In genomic region chr13:42308368-42309103, GRCm38 (mm10) we compare ENCODE assay signal across 27 mouse cellular contexts. TPM values are rescaled to one million over a fixed set of nuclear protein-coding genes. Genes with fewer than 3 reads are reported as not detected.
DNase-seq lines count a peak whose midpoint lies in the region; ATAC-seq and TF ChIP-seq lines count a peak whose summit lies in the region.
"Had no signal": no experiment of that assay in that cellular context is flagged by ENCODE, and none has a peak within 500 bp of the region (broad histone marks: within the 10 kb centered on the region; RNA-seq: fewer than 3 reads in every experiment).

No protein-coding gene starts in this region.

- TF ChIP-seq CTCF in gastrocnemius, adult 2 months (IDR thresholded peaks at IDR 0.05) = no peak

- WGBS in embryonic facial prominence, embryonic 14.5 days = 65% methylated on average over 16 of the region's 16 CpGs

- peak; percentile 56 for DNase-seq in gastrocnemius, adult 2 months
- DNase-seq in gastrocnemius, postnatal 36 days = no peak
- DNase-seq in lung, postnatal 36 days = peak; percentile 17
- no peak for DNase-seq in lung, adult 18-20 months
- peak; percentile 52 for DNase-seq in embryonic facial prominence, embryonic 14.5 days (ENCODE audit: low spot score)
- DNase-seq in adipocyte (ENCODE audit: low spot score) = no peak
- DNase-seq in retina, embryonic 14.5 days (ENCODE audit: low spot score) = no peak
- DNase-seq: adrenal gland, postnatal 10 days; B cell, adult 2 months; cerebellum, adult 2 months; cerebellum, postnatal 25 days; gastrocnemius, postnatal 14 days; kidney, adult 8-10 months; kidney, postnatal 25 days; liver had no signal

- no peak overlapping the region for H3K4me2 ChIP-seq in embryonic facial prominence, embryonic 14.5 days (ENCODE audit: low read depth, low read length)
- H3K4me2 ChIP-seq: embryonic facial prominence, embryonic 12.5 days; liver, embryonic 15.5 days had no signal

- H3K9me3 ChIP-seq in embryonic facial prominence, embryonic 14.5 days (ENCODE audit: control insufficient read depth, low read length) = no peaks in the 10 kb centered on the region
- H3K9me3 ChIP-seq: embryonic facial prominence, embryonic 12.5 days; G1E; limb, embryonic 10.5 days; liver, embryonic 15.5 days had no signal

- no peaks in the 10 kb centered on the region for H3K36me3 ChIP-seq in embryonic facial prominence, embryonic 14.5 days (ENCODE audit: control insufficient read depth, insufficient read depth, low read length)
- H3K36me3 ChIP-seq: embryonic facial prominence, embryonic 12.5 days; G1E; limb, embryonic 10.5 days; liver, embryonic 15.5 days had no signal

- ATAC-seq in embryonic facial prominence, embryonic 14.5 days (ENCODE audit: low read depth) = no peak; the same call in 1 of the 2 replicates
- ATAC-seq: activated CD4-positive, CD25-positive, alpha-beta regulatory T cell, adult 4 months; forebrain, embryonic 14.5 days; hindbrain, postnatal 0 days; midbrain, embryonic 16.5 days had no signal

- intact Hi-C loops in gastrocnemius, adult 2 months (cut with DNase I) = no loop called here
- intact Hi-C loops in gastrocnemius, postnatal 36 days (cut with DNase I) = no loop called here

- H3K27me3 ChIP-seq in embryonic facial prominence, embryonic 14.5 days (replicated peaks; ENCODE audit: control insufficient read depth, insufficient read depth, low read length) = no peaks in the 10 kb centered on the region

- no peak overlapping the region for H3K27ac ChIP-seq in gastrocnemius, adult 2 months
- H3K27ac ChIP-seq in embryonic facial prominence, embryonic 14.5 days (replicated peaks; ENCODE audit: low read depth, low read length) = no peak overlapping the region
- H3K27ac ChIP-seq: embryonic facial prominence, embryonic 12.5 days; hindbrain, postnatal 0 days; layer of hippocampus, adult 2 months; limb, embryonic 10.5 days; liver, embryonic 15.5 days; macrophage had no signal

- peaks cover 11% of the 10 kb centered on the region; the same call in 1 of the 2 replicates for H3K4me1 ChIP-seq in embryonic facial prominence, embryonic 14.5 days (ENCODE audit: control insufficient read depth, insufficient read depth, low read length)
- H3K4me1 ChIP-seq: liver, embryonic 15.5 days had no signal

- no peak overlapping the region for H3K9ac ChIP-seq in embryonic facial prominence, embryonic 14.5 days (ENCODE audit: low read depth, low read length)
- H3K9ac ChIP-seq: embryonic facial prominence, embryonic 12.5 days; liver, embryonic 15.5 days had no signal

- H3K4me3 ChIP-seq in gastrocnemius, adult 2 months = no peak overlapping the region
- no peak overlapping the region for H3K4me3 ChIP-seq in embryonic facial prominence, embryonic 14.5 days (ENCODE audit: low read depth, low read length)
- H3K4me3 ChIP-seq: embryonic facial prominence, embryonic 12.5 days; erythroblast, embryonic 14.5 days; layer of hippocampus, adult 2 months; limb, embryonic 10.5 days; liver, embryonic 15.5 days had no signal

RNA-seq across cellular contexts. Expression of gene Edn1, which starts 7.3 kb away (rescaled TPM):
- total RNA-seq in gastrocnemius, adult 2 months (2021) = 1 to 10 TPM; 1.6 to 1.7 TPM
- 1 to 10 TPM; 1.2 to 1.7 TPM for total RNA-seq in gastrocnemius, postnatal 36 days (2021)
- 2.4 and 2.9 TPM in 2 replicates for polyA plus RNA-seq in embryonic facial prominence, embryonic 14.5 days (2014; fragmentation: Nextera tagmentation; extraction: Ambion mirVana)
- total RNA-seq: CH12.LX had no signal
- polyA plus RNA-seq: activated CD4-positive, CD25-positive, alpha-beta regulatory T cell, adult 4 months; erythroblast, embryonic 14.5 days; G1E had no signal

Comparison
In these comparisons a context has a peak if more than half of its experiments do, and no peak if none do; other contexts are left out.
1. DNase-seq: peak in gastrocnemius, adult 2 months (single experiment), lung, postnatal 36 days (single experiment) and embryonic facial prominence, embryonic 14.5 days (single experiment); none in gastrocnemius, postnatal 36 days (0 of 2), lung, adult 18-20 months (0 of 2), adipocyte (single experiment) and retina, embryonic 14.5 days (single experiment).